Mouse (Mus musculus) fibroblast of lung, adult 2 months (primary cell): ENCODE results near the gene Raet1e.
"Not testable (repeated sequence)": the region's sequence is repeated elsewhere in the genome, so short reads cannot be mapped to it uniquely, and the experiment has no call there.

Experiments used
- DNase-seq: peaks from one replicate; pipeline ENCODE4 v3.0.0-alpha.2; 2011; ENCODE audit warnings: low read depth

The Raet1e gene

GRCm38 (mm10) chr10:22165328-22166003 is 7.1 kb downstream of the Raet1e start:
- not testable (repeated sequence) for DNase-seq

GRCm38 (mm10) chr10:22166025-22166424 is 7.7 kb downstream of the Raet1e start:
- not testable (repeated sequence) for DNase-seq

- DNase-seq, result not testable (repeated sequence)
Measured at GRCm38 (mm10) chr10:22167061-22167460, 8.7 kb downstream of the Raet1e start.

GRCm38 (mm10) chr10:22169116-22169515 is 10.7 kb downstream of the Raet1e start:
- not testable (repeated sequence) for DNase-seq

GRCm38 (mm10) chr10:22172431-22173334 is 14.3 kb downstream of the Raet1e start:
- not testable (repeated sequence) for DNase-seq

GRCm38 (mm10) chr10:22173335-22174189 is 15.2 kb downstream of the Raet1e start:
- not testable (repeated sequence) for DNase-seq

- not testable (repeated sequence) for DNase-seq
Measured at GRCm38 (mm10) chr10:22174190-22174487, 15.8 kb downstream of the Raet1e start.

- DNase-seq, result not testable (repeated sequence)
Measured at GRCm38 (mm10) chr10:22176515-22176914, 18.1 kb downstream of the Raet1e start.

GRCm38 (mm10) chr10:22191035-22191434 is 32.7 kb downstream of the Raet1e start:
- DNase-seq, result not testable (repeated sequence)

- DNase-seq, result not testable (repeated sequence)
Measured at GRCm38 (mm10) chr10:22201352-22201751, 43.0 kb downstream of the Raet1e start.

- not testable (repeated sequence) for DNase-seq
Measured at GRCm38 (mm10) chr10:22202784-22203583, 44.6 kb downstream of the Raet1e start.

GRCm38 (mm10) chr10:22206443-22206842 is 48.1 kb downstream of the Raet1e start:
- not testable (repeated sequence) for DNase-seq

- DNase-seq, result not testable (repeated sequence)
Measured at GRCm38 (mm10) chr10:22212012-22212696, 53.8 kb downstream of the Raet1e start.

GRCm38 (mm10) chr10:22223474-22224349 is 65.3 kb downstream of the Raet1e start:
- DNase-seq, result not testable (repeated sequence)

GRCm38 (mm10) chr10:22265060-22265459 is 106.7 kb downstream of the Raet1e start:
- no peak for DNase-seq

GRCm38 (mm10) chr10:22270879-22271786 is 112.8 kb downstream of the Raet1e start:
- not testable (repeated sequence) for DNase-seq

GRCm38 (mm10) chr10:22272914-22273683 is 114.7 kb downstream of the Raet1e start:
- not testable (repeated sequence) for DNase-seq
